Mouse (Mus musculus): Measurements from ENCODE around the gene Ccnj. TPM values are rescaled to one million over a fixed set of nuclear protein-coding genes. Genes with fewer than 3 reads are reported as not detected.

Gene Ccnj
- polyA plus RNA-seq, 1 experiment from 2014 or later, result 11.6 TPM

DNA sequence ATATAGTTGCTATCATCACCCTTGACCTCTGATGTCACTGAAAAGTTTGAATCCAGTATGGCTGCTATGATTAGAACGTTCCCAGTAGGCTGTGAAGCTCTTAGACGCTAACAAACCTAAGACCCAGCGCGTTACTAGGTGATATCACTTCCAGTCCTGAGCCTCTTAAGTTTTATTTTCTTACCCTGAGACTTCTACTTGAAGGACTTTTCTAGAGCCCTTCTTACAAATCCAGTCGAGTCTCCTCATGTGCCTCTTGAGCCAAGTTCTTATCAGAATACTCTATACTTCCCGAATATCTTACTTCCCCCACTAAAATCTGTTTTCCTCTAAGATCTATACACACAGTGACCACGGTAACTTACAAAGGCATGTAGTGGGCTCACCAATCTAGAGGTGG lies 7.1 kb downstream of the Ccnj start:
- no peaks in the 10 kb centered on the region for H3K9me3 ChIP-seq (ENCODE audit: control insufficient read depth, low read length)
- no peak overlapping the region for H3K4me2 ChIP-seq (ENCODE audit: low read depth, low read length)
- H3K36me3 ChIP-seq (ENCODE audit: control insufficient read depth, insufficient read depth, low read length), result peaks cover 37% of the 10 kb centered on the region
- H3K27me3 ChIP-seq (ENCODE audit: control insufficient read depth, insufficient read depth, low read length), result no peaks in the 10 kb centered on the region
- no peak overlapping the region for H3K27ac ChIP-seq (ENCODE audit: low read depth, low read length)
- peaks cover 17% of the 10 kb centered on the region for H3K4me1 ChIP-seq (ENCODE audit: control insufficient read depth, insufficient read depth, low read length)
- 97% methylated on average over 7 of the region's 7 CpGs for WGBS
- H3K9ac ChIP-seq (replicated peaks; ENCODE audit: low read depth, low read length), result no peak overlapping the region
- H3K4me3 ChIP-seq (ENCODE audit: low read depth, low read length), result no peak overlapping the region
- no peak for ATAC-seq (ENCODE audit: low read depth)

GRCm38 (mm10) chr19:40840303-40840702 lies 9.2 kb downstream of the Ccnj start:
- Histone ChIP-seq H3K4me3 (ENCODE audit: low read depth, low read length) (no peak overlapping the region), H3K4me2 (ENCODE audit: low read depth, low read length) (no peak overlapping the region), H3K4me1 (ENCODE audit: control insufficient read depth, insufficient read depth, low read length) (no peaks in the 10 kb centered on the region), H3K27me3 (ENCODE audit: control insufficient read depth, insufficient read depth, low read length) (no peaks in the 10 kb centered on the region), H3K9ac (replicated peaks; ENCODE audit: low read depth, low read length) (no peak overlapping the region), H3K36me3 (ENCODE audit: control insufficient read depth, insufficient read depth, low read length) (peaks cover 51% of the 10 kb centered on the region), H3K9me3 (ENCODE audit: control insufficient read depth, low read length) (no peaks in the 10 kb centered on the region), H3K27ac (ENCODE audit: low read depth, low read length) (no peak overlapping the region)
- no peak for ATAC-seq (ENCODE audit: low read depth)
- WGBS, result 72% methylated on average over 6 of the region's 6 CpGs

- no peak for ATAC-seq (ENCODE audit: low read depth)
- 94% methylated on average over 6 of the region's 6 CpGs for WGBS
- no peak overlapping the region for H3K9ac ChIP-seq (replicated peaks; ENCODE audit: low read depth, low read length)
- H3K4me3 ChIP-seq (ENCODE audit: low read depth, low read length), result no peak overlapping the region
- no peak overlapping the region for H3K27ac ChIP-seq (ENCODE audit: low read depth, low read length)
- no peaks in the 10 kb centered on the region for H3K9me3 ChIP-seq (ENCODE audit: control insufficient read depth, low read length)
- H3K4me1 ChIP-seq (ENCODE audit: control insufficient read depth, insufficient read depth, low read length), result no peaks in the 10 kb centered on the region
- peaks cover 59% of the 10 kb centered on the region for H3K36me3 ChIP-seq (ENCODE audit: control insufficient read depth, insufficient read depth, low read length)
- no peak overlapping the region for H3K4me2 ChIP-seq (ENCODE audit: low read depth, low read length)
- no peaks in the 10 kb centered on the region for H3K27me3 ChIP-seq (ENCODE audit: control insufficient read depth, insufficient read depth, low read length)
These were observed 10.0 kb downstream of the Ccnj start for GRCm38 (mm10) chr19:40841083-40841482.

DNA sequence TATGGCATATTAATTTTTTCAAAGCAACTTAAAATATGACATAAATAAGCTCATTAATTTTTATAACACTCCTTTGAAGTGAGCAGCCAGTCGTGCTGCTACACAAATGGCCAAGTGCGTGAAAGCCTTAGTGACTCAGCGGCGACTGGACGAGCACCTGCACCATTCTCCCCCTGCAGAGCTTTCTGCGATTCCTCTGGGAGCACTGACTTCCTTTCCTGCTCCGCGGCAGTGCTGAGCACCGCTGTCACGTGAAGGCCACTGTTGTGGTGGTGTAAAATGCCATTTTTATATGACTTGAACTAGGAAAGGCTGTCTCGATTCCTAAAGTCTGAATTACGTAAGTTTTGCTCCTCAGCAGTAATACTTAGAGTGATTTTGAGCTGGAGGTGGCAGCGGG lies 10.5 kb downstream of the Ccnj start:
- Histone ChIP-seq H3K4me1 (ENCODE audit: control insufficient read depth, insufficient read depth, low read length) (no peaks in the 10 kb centered on the region), H3K9me3 (ENCODE audit: control insufficient read depth, low read length) (no peaks in the 10 kb centered on the region), H3K27me3 (ENCODE audit: control insufficient read depth, insufficient read depth, low read length) (no peaks in the 10 kb centered on the region), H3K9ac (replicated peaks; ENCODE audit: low read depth, low read length) (no peak overlapping the region), H3K4me3 (ENCODE audit: low read depth, low read length) (no peak overlapping the region), H3K36me3 (ENCODE audit: control insufficient read depth, insufficient read depth, low read length) (peaks cover 63% of the 10 kb centered on the region), H3K4me2 (ENCODE audit: low read depth, low read length) (no peak overlapping the region), H3K27ac (ENCODE audit: low read depth, low read length) (no peak overlapping the region)
- WGBS, result 72% methylated on average over 13 of the region's 13 CpGs
- no peak for ATAC-seq (ENCODE audit: low read depth)

- Histone ChIP-seq H3K4me1 (ENCODE audit: control insufficient read depth, insufficient read depth, low read length) (no peaks in the 10 kb centered on the region), H3K27me3 (ENCODE audit: control insufficient read depth, insufficient read depth, low read length) (no peaks in the 10 kb centered on the region), H3K27ac (ENCODE audit: low read depth, low read length) (no peak overlapping the region), H3K36me3 (ENCODE audit: control insufficient read depth, insufficient read depth, low read length) (peaks cover 55% of the 10 kb centered on the region), H3K9me3 (ENCODE audit: control insufficient read depth, low read length) (no peaks in the 10 kb centered on the region), H3K4me2 (ENCODE audit: low read depth, low read length) (no peak overlapping the region), H3K4me3 (ENCODE audit: low read depth, low read length) (no peak overlapping the region), H3K9ac (replicated peaks; ENCODE audit: low read depth, low read length) (no peak overlapping the region)
- WGBS, result 95% methylated on average over 13 of the region's 13 CpGs
- no peak for ATAC-seq (ENCODE audit: low read depth)
These were observed 13.7 kb downstream of the Ccnj start for GRCm38 (mm10) chr19:40844731-40845130.

GRCm38 (mm10) chr19:40849391-40849790 lies 18.3 kb downstream of the Ccnj start:
- ATAC-seq (ENCODE audit: low read depth), result no peak
- no peak overlapping the region for H3K4me2 ChIP-seq (ENCODE audit: low read depth, low read length)
- no peaks in the 10 kb centered on the region for H3K4me1 ChIP-seq (ENCODE audit: control insufficient read depth, insufficient read depth, low read length)
- peaks cover 39% of the 10 kb centered on the region for H3K36me3 ChIP-seq (ENCODE audit: control insufficient read depth, insufficient read depth, low read length)
- no peaks in the 10 kb centered on the region for H3K27me3 ChIP-seq (ENCODE audit: control insufficient read depth, insufficient read depth, low read length)
- no peak overlapping the region for H3K27ac ChIP-seq (ENCODE audit: low read depth, low read length)
- no peak overlapping the region for H3K9ac ChIP-seq (replicated peaks; ENCODE audit: low read depth, low read length)
- H3K4me3 ChIP-seq (ENCODE audit: low read depth, low read length), result no peak overlapping the region
- 81% methylated on average over 12 of the region's 12 CpGs for WGBS
- no peaks in the 10 kb centered on the region for H3K9me3 ChIP-seq (ENCODE audit: control insufficient read depth, low read length)

- no peak overlapping the region for H3K27ac ChIP-seq (ENCODE audit: low read depth, low read length)
- no peak overlapping the region for H3K4me3 ChIP-seq (ENCODE audit: low read depth, low read length)
- ATAC-seq (ENCODE audit: low read depth), result no peak
- 78% methylated on average over 4 of the region's 4 CpGs for WGBS
- H3K4me1 ChIP-seq (ENCODE audit: control insufficient read depth, insufficient read depth, low read length), result no peaks in the 10 kb centered on the region
- no peaks in the 10 kb centered on the region for H3K36me3 ChIP-seq (ENCODE audit: control insufficient read depth, insufficient read depth, low read length)
- H3K27me3 ChIP-seq (ENCODE audit: control insufficient read depth, insufficient read depth, low read length), result no peaks in the 10 kb centered on the region
- H3K9me3 ChIP-seq (ENCODE audit: control insufficient read depth, low read length), result no peaks in the 10 kb centered on the region
- no peak overlapping the region for H3K4me2 ChIP-seq (ENCODE audit: low read depth, low read length)
- H3K9ac ChIP-seq (replicated peaks; ENCODE audit: low read depth, low read length), result no peak overlapping the region
These were observed 28.5 kb downstream of the Ccnj start for GRCm38 (mm10) chr19:40859555-40859954.

GRCm38 (mm10) chr19:40868284-40868683 lies 37.2 kb downstream of the Ccnj start:
- H3K36me3 ChIP-seq (ENCODE audit: control insufficient read depth, insufficient read depth, low read length), result no peaks in the 10 kb centered on the region
- H3K9ac ChIP-seq (replicated peaks; ENCODE audit: low read depth, low read length), result no peak overlapping the region
- H3K4me1 ChIP-seq (ENCODE audit: control insufficient read depth, insufficient read depth, low read length), result no peaks in the 10 kb centered on the region
- H3K9me3 ChIP-seq (ENCODE audit: control insufficient read depth, low read length), result no peaks in the 10 kb centered on the region
- no peak overlapping the region for H3K27ac ChIP-seq (ENCODE audit: low read depth, low read length)
- no peak for ATAC-seq (ENCODE audit: low read depth)
- H3K27me3 ChIP-seq (ENCODE audit: control insufficient read depth, insufficient read depth, low read length), result peaks cover 4% of the 10 kb centered on the region; the same call in 1 of the 2 replicates
- no peak overlapping the region for H3K4me3 ChIP-seq (ENCODE audit: low read depth, low read length)
- H3K4me2 ChIP-seq (ENCODE audit: low read depth, low read length), result no peak overlapping the region
- WGBS, result 41% methylated on average over 5 of the region's 5 CpGs

GRCm38 (mm10) chr19:40869425-40870105 lies 38.5 kb downstream of the Ccnj start:
- Histone ChIP-seq H3K9ac (replicated peaks; ENCODE audit: low read depth, low read length) (no peak overlapping the region), H3K36me3 (ENCODE audit: control insufficient read depth, insufficient read depth, low read length) (no peaks in the 10 kb centered on the region), H3K27me3 (ENCODE audit: control insufficient read depth, insufficient read depth, low read length) (peaks cover 4% of the 10 kb centered on the region), H3K4me2 (ENCODE audit: low read depth, low read length) (no peak overlapping the region), H3K4me3 (ENCODE audit: low read depth, low read length) (no peak overlapping the region), H3K9me3 (ENCODE audit: control insufficient read depth, low read length) (no peaks in the 10 kb centered on the region), H3K4me1 (ENCODE audit: control insufficient read depth, insufficient read depth, low read length) (no peaks in the 10 kb centered on the region), H3K27ac (ENCODE audit: low read depth, low read length) (no peak overlapping the region)
- no peak for ATAC-seq (ENCODE audit: low read depth)
- WGBS, result 91% methylated on average over 3 of the region's 3 CpGs

All from neural tube, embryonic 14.5 days (tissue).